Mouse (Mus musculus): ENCODE data around the gene Vamp2. TPM values are rescaled to one million over a fixed set of nuclear protein-coding genes. Genes with fewer than 3 reads are reported as not detected.

The Vamp2 gene
- polyA plus RNA-seq, 1 experiment from 2014 or later = 94.7 TPM

- Histone ChIP-seq H3K9me3 (replicated peaks; ENCODE audit: control insufficient read depth, low read length) (no peaks in the 10 kb centered on the region), H3K4me1 (ENCODE audit: control insufficient read depth, insufficient read depth, low read length) (peaks cover 11% of the 10 kb centered on the region), H3K9ac (ENCODE audit: low read depth, low read length) (peak overlapping the region; percentile 75), H3K4me2 (peak overlapping the region; percentile 72), H3K27ac (ENCODE audit: low read depth, low read length) (peak overlapping the region; percentile 74), H3K27me3 (ENCODE audit: control insufficient read depth, insufficient read depth, low read length) (0 out of 2 replicates have a peak, but pooled peaks cover 2% of the 10 kb centered on the region), H3K4me3 (ENCODE audit: low read depth, low read length) (peak overlapping the region; percentile 54), H3K36me3 (ENCODE audit: control insufficient read depth, insufficient read depth, low read length) (peaks cover 18% of the 10 kb centered on the region)
- WGBS (ENCODE audit: insufficient replicate concordance) = under 1% methylated on average over 30 of the region's 30 CpGs
- peak; percentile 71 for ATAC-seq (replicated peaks; ENCODE audit: insufficient number of reproducible peaks, low FRiP score, low TSS enrichment)
These were observed 22.2 kb downstream of the Vamp2 start for GRCm38 (mm10) chr11:69110319-69111046.

- Histone ChIP-seq H3K36me3 (ENCODE audit: control insufficient read depth, insufficient read depth, low read length) (peaks cover 11% of the 10 kb centered on the region), H3K27ac (ENCODE audit: low read depth, low read length) (peak overlapping the region; percentile 74), H3K4me1 (ENCODE audit: control insufficient read depth, insufficient read depth, low read length) (peaks cover 11% of the 10 kb centered on the region), H3K9me3 (replicated peaks; ENCODE audit: control insufficient read depth, low read length) (no peaks in the 10 kb centered on the region), H3K4me3 (ENCODE audit: low read depth, low read length) (peak overlapping the region; percentile 54), H3K4me2 (peak overlapping the region; percentile 72), H3K9ac (ENCODE audit: low read depth, low read length) (peak overlapping the region; percentile 75), H3K27me3 (ENCODE audit: control insufficient read depth, insufficient read depth, low read length) (0 out of 2 replicates have a peak, but pooled peaks cover 2% of the 10 kb centered on the region)
- 3% methylated on average over 21 of the region's 21 CpGs for WGBS (ENCODE audit: insufficient replicate concordance)
- ATAC-seq (replicated peaks; ENCODE audit: insufficient number of reproducible peaks, low FRiP score, low TSS enrichment) = no peak
These were observed 22.9 kb downstream of the Vamp2 start for GRCm38 (mm10) chr11:69111051-69111810.

GRCm38 (mm10) chr11:69111865-69112264 is 23.6 kb downstream of the Vamp2 start:
- 0 out of 2 replicates have a peak, but pooled peaks cover 2% of the 10 kb centered on the region for H3K27me3 ChIP-seq (ENCODE audit: control insufficient read depth, insufficient read depth, low read length)
- H3K36me3 ChIP-seq (ENCODE audit: control insufficient read depth, insufficient read depth, low read length) = peaks cover 9% of the 10 kb centered on the region
- H3K27ac ChIP-seq (ENCODE audit: low read depth, low read length) = peak overlapping the region; percentile 74; the same call in 1 of the 2 replicates
- peak overlapping the region; percentile 72 for H3K4me2 ChIP-seq
- H3K4me3 ChIP-seq (ENCODE audit: low read depth, low read length) = peak overlapping the region; percentile 10; the same call in 1 of the 2 replicates
- H3K4me1 ChIP-seq (ENCODE audit: control insufficient read depth, insufficient read depth, low read length) = peaks cover 11% of the 10 kb centered on the region
- peak overlapping the region; percentile 75; the same call in 1 of the 2 replicates for H3K9ac ChIP-seq (ENCODE audit: low read depth, low read length)
- 49% methylated on average over 4 of the region's 4 CpGs for WGBS (ENCODE audit: insufficient replicate concordance)
- no peak for ATAC-seq (replicated peaks; ENCODE audit: insufficient number of reproducible peaks, low FRiP score, low TSS enrichment)
- no peaks in the 10 kb centered on the region for H3K9me3 ChIP-seq (replicated peaks; ENCODE audit: control insufficient read depth, low read length)

- no peaks in the 10 kb centered on the region; the same call in none of the 2 replicates for H3K36me3 ChIP-seq (ENCODE audit: control insufficient read depth, insufficient read depth, low read length)
- H3K9me3 ChIP-seq (replicated peaks; ENCODE audit: control insufficient read depth, low read length) = no peaks in the 10 kb centered on the region
- no peak for ATAC-seq (replicated peaks; ENCODE audit: insufficient number of reproducible peaks, low FRiP score, low TSS enrichment)
- no peak overlapping the region for H3K27ac ChIP-seq (ENCODE audit: low read depth, low read length)
- peaks cover 15% of the 10 kb centered on the region for H3K4me1 ChIP-seq (ENCODE audit: control insufficient read depth, insufficient read depth, low read length)
- no peak overlapping the region for H3K4me3 ChIP-seq (ENCODE audit: low read depth, low read length)
- no peak overlapping the region for H3K4me2 ChIP-seq
- WGBS (ENCODE audit: insufficient replicate concordance) = 65% methylated on average over 3 of the region's 3 CpGs
- no peak overlapping the region for H3K9ac ChIP-seq (ENCODE audit: low read depth, low read length)
- H3K27me3 ChIP-seq (ENCODE audit: control insufficient read depth, insufficient read depth, low read length) = 0 out of 2 replicates have a peak, but pooled peaks cover 2% of the 10 kb centered on the region
These were observed 25.7 kb downstream of the Vamp2 start for GRCm38 (mm10) chr11:69114018-69114417.

- H3K9ac ChIP-seq (ENCODE audit: low read depth, low read length) = no peak overlapping the region
- H3K4me2 ChIP-seq = no peak overlapping the region
- no peaks in the 10 kb centered on the region for H3K36me3 ChIP-seq (ENCODE audit: control insufficient read depth, insufficient read depth, low read length)
- H3K9me3 ChIP-seq (replicated peaks; ENCODE audit: control insufficient read depth, low read length) = no peaks in the 10 kb centered on the region
- no peak for ATAC-seq (replicated peaks; ENCODE audit: insufficient number of reproducible peaks, low FRiP score, low TSS enrichment)
- H3K4me1 ChIP-seq (ENCODE audit: control insufficient read depth, insufficient read depth, low read length) = peaks cover 20% of the 10 kb centered on the region
- WGBS (ENCODE audit: insufficient replicate concordance) = 68% methylated on average over 3 of the region's 3 CpGs
- H3K4me3 ChIP-seq (ENCODE audit: low read depth, low read length) = no peak overlapping the region
- H3K27ac ChIP-seq (ENCODE audit: low read depth, low read length) = no peak overlapping the region
- H3K27me3 ChIP-seq (ENCODE audit: control insufficient read depth, insufficient read depth, low read length) = 0 out of 2 replicates have a peak, but pooled peaks cover 2% of the 10 kb centered on the region
These were observed 26.3 kb downstream of the Vamp2 start for GRCm38 (mm10) chr11:69114621-69115020.

- Histone ChIP-seq H3K27ac (ENCODE audit: low read depth, low read length) (no peak overlapping the region), H3K4me1 (ENCODE audit: control insufficient read depth, insufficient read depth, low read length) (peaks cover 27% of the 10 kb centered on the region), H3K4me3 (ENCODE audit: low read depth, low read length) (peak overlapping the region; percentile 0; the same call in 1 of the 2 replicates), H3K9ac (ENCODE audit: low read depth, low read length) (no peak overlapping the region), H3K36me3 (ENCODE audit: control insufficient read depth, insufficient read depth, low read length) (no peaks in the 10 kb centered on the region), H3K27me3 (ENCODE audit: control insufficient read depth, insufficient read depth, low read length) (0 out of 2 replicates have a peak, but pooled peaks cover 2% of the 10 kb centered on the region), H3K4me2 (peak overlapping the region; percentile 94), H3K9me3 (replicated peaks; ENCODE audit: control insufficient read depth, low read length) (no peaks in the 10 kb centered on the region)
- no peak for ATAC-seq (replicated peaks; ENCODE audit: insufficient number of reproducible peaks, low FRiP score, low TSS enrichment)
- 51% methylated on average over 5 of the region's 5 CpGs for WGBS (ENCODE audit: insufficient replicate concordance)
These were observed 28.6 kb downstream of the Vamp2 start for GRCm38 (mm10) chr11:69116843-69117242.

- Histone ChIP-seq H3K4me2 (peak overlapping the region; percentile 94), H3K27ac (ENCODE audit: low read depth, low read length) (peak overlapping the region; percentile 85), H3K36me3 (ENCODE audit: control insufficient read depth, insufficient read depth, low read length) (no peaks in the 10 kb centered on the region), H3K4me3 (ENCODE audit: low read depth, low read length) (peak overlapping the region; percentile 78), H3K9ac (ENCODE audit: low read depth, low read length) (peak overlapping the region; percentile 80), H3K27me3 (ENCODE audit: control insufficient read depth, insufficient read depth, low read length) (no peaks in the 10 kb centered on the region), H3K9me3 (replicated peaks; ENCODE audit: control insufficient read depth, low read length) (no peaks in the 10 kb centered on the region), H3K4me1 (ENCODE audit: control insufficient read depth, insufficient read depth, low read length) (peaks cover 21% of the 10 kb centered on the region)
- ATAC-seq (replicated peaks; ENCODE audit: insufficient number of reproducible peaks, low FRiP score, low TSS enrichment) = peak; percentile 17; the same call in 1 of the 2 replicates
- whole genome bisulfite sequencing (ENCODE audit: insufficient replicate concordance) = 0% methylated on average over 45 of the region's 45 CpGs
These were observed 29.7 kb downstream of the Vamp2 start for GRCm38 (mm10) chr11:69117737-69118695.

- Histone ChIP-seq H3K9ac (ENCODE audit: low read depth, low read length) (no peak overlapping the region), H3K4me3 (ENCODE audit: low read depth, low read length) (peak overlapping the region; percentile 78), H3K27ac (ENCODE audit: low read depth, low read length) (no peak overlapping the region), H3K4me1 (ENCODE audit: control insufficient read depth, insufficient read depth, low read length) (peaks cover 21% of the 10 kb centered on the region), H3K9me3 (replicated peaks; ENCODE audit: control insufficient read depth, low read length) (no peaks in the 10 kb centered on the region), H3K36me3 (ENCODE audit: control insufficient read depth, insufficient read depth, low read length) (no peaks in the 10 kb centered on the region), H3K4me2 (peak overlapping the region; percentile 94), H3K27me3 (ENCODE audit: control insufficient read depth, insufficient read depth, low read length) (no peaks in the 10 kb centered on the region)
- under 1% methylated on average over 15 of the region's 15 CpGs for WGBS (ENCODE audit: insufficient replicate concordance)
- ATAC-seq (replicated peaks; ENCODE audit: insufficient number of reproducible peaks, low FRiP score, low TSS enrichment) = no peak; the same call in 1 of the 2 replicates
These were observed 30.5 kb downstream of the Vamp2 start for GRCm38 (mm10) chr11:69118765-69119164.

All from heart, embryonic 11.5 days (tissue).